Mouse (Mus musculus) layer of hippocampus, postnatal 14 days (tissue): ENCODE measurements at regions not wholly inside any gene's neighbourhood (a gene's known extent, or its start where the extent isn't known, plus 50 kb on each side); places are given as distances from the start of the nearest gene placed in this dataset.

Source experiments
- DNase-seq, 2 experiments: peaks; one replicate each; pipeline ENCODE4 v3.0.0; 2021 to 2022; ENCODE audit warnings: low spot score in 2 of 2, mixed read lengths in 1 of 2

- DNase-seq = no peak
These were observed 244.8 kb upstream of the Cdh4 start for GRCm38 (mm10) chr2:179197471-179197870.

- DNase-seq = no peak
These were observed 241.7 kb upstream of the Cdh4 start for GRCm38 (mm10) chr2:179200495-179200894.

GRCm38 (mm10) chr2:179210164-179210805 is 231.9 kb upstream of the Cdh4 start:
- DNase-seq = peak in 1 of 2 experiments; percentile 26

GRCm38 (mm10) chr2:179216773-179217172 is 225.5 kb upstream of the Cdh4 start:
- DNase-seq = no peak

- no peak for DNase-seq
These were observed 214.1 kb upstream of the Cdh4 start for GRCm38 (mm10) chr2:179228096-179228495.

GRCm38 (mm10) chr2:179231708-179232354 is 210.4 kb upstream of the Cdh4 start:
- no peak for DNase-seq

- DNase-seq = peak; percentile 29 to 32
These were observed 204.1 kb upstream of the Cdh4 start for GRCm38 (mm10) chr2:179238166-179238565.

GRCm38 (mm10) chr2:179260892-179261291 is 181.3 kb upstream of the Cdh4 start:
- no peak for DNase-seq

GRCm38 (mm10) chr2:179263888-179264287 is 178.3 kb upstream of the Cdh4 start:
- DNase-seq = no peak

GRCm38 (mm10) chr2:179265436-179265835 is 176.8 kb upstream of the Cdh4 start:
- DNase-seq = no peak

- no peak for DNase-seq
These were observed 164.9 kb upstream of the Cdh4 start for GRCm38 (mm10) chr2:179277204-179277886.

- no peak for DNase-seq
These were observed 164.3 kb upstream of the Cdh4 start for GRCm38 (mm10) chr2:179277887-179278282.

- DNase-seq = no peak
These were observed 160.0 kb upstream of the Cdh4 start for GRCm38 (mm10) chr2:179282276-179282675.

- no peak for DNase-seq
These were observed 151.8 kb upstream of the Cdh4 start for GRCm38 (mm10) chr2:179290394-179290793.

GRCm38 (mm10) chr2:179291046-179291563 is 151.1 kb upstream of the Cdh4 start:
- no peak for DNase-seq

- no peak for DNase-seq
These were observed 150.3 kb upstream of the Cdh4 start for GRCm38 (mm10) chr2:179291958-179292357.

- no peak for DNase-seq
These were observed 149.7 kb upstream of the Cdh4 start for GRCm38 (mm10) chr2:179292566-179292965.

- no peak for DNase-seq
These were observed 149.1 kb upstream of the Cdh4 start for GRCm38 (mm10) chr2:179293114-179293513.

- no peak for DNase-seq
These were observed 145.2 kb upstream of the Cdh4 start for GRCm38 (mm10) chr2:179297057-179297456.

GRCm38 (mm10) chr2:179303765-179304164 is 138.5 kb upstream of the Cdh4 start:
- no peak for DNase-seq

- peak in 1 of 2 experiments; percentile 13 for DNase-seq
These were observed 134.8 kb upstream of the Cdh4 start for GRCm38 (mm10) chr2:179307286-179307931.

- DNase-seq = no peak
These were observed 134.3 kb upstream of the Cdh4 start for GRCm38 (mm10) chr2:179307932-179308303.
